Mouse (Mus musculus): ENCODE measurements around the gene Osbpl8. TPM values are rescaled to one million over a fixed set of nuclear protein-coding genes. Genes with fewer than 3 reads are reported as not detected.

Osbpl8 gene
- polyA plus RNA-seq, 1 experiment, result 16.4 TPM

DNA sequence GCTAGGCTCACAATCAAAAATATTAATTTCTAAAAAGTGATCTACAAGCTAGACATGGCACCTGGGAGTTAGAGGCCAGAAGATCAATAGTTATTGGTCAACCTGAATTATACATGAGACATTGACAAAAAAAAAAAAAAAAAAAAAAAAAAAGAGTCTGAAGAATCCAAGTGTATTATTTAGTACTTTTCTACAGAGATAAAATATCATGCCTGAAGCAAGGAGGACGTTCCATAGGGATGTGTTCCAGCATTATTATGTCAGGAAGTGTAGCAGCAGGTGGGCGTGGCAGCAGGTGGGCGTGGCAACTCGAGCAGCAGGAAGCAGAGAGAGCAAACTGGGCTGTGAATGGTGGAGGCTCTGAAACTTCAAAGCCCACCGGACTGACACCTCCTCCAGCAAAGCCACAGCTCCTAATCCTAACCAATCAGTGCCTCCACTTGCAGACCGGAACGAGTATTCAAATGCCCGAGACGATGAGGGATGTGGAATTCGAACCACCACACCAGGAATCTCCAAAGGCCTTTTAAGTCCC lies 41.6 kb upstream of the Osbpl8 start:
- Histone ChIP-seq H3K36me3 (ENCODE audit: control insufficient read depth, insufficient read depth, low read length, poor library complexity, severe bottlenecking) (no peaks in the 10 kb centered on the region), H3K4me3 (ENCODE audit: low read depth, low read length) (no peak overlapping the region), H3K9me3 (replicated peaks; ENCODE audit: control insufficient read depth, insufficient read depth, low read length, poor library complexity, severe bottlenecking) (no peaks in the 10 kb centered on the region), H3K27ac (ENCODE audit: insufficient read depth, low read length) (no peak overlapping the region), H3K9ac (ENCODE audit: low read depth, poor library complexity, severe bottlenecking) (no peak overlapping the region), H3K4me1 (ENCODE audit: control insufficient read depth, insufficient read depth, low read length) (no peaks in the 10 kb centered on the region), H3K27me3 (ENCODE audit: control insufficient read depth, insufficient read depth, low read length, poor library complexity, severe bottlenecking) (no peaks in the 10 kb centered on the region)
- TF ChIP-seq CTCF (IDR thresholded peaks at IDR 0.05; ENCODE audit: low read depth, low read length), result no peak
- TF ChIP-seq EP300 (IDR thresholded peaks at IDR 0.05; ENCODE audit: insufficient read depth, low read depth, low read length), result no peak
- no peak for TF ChIP-seq POLR2A (IDR thresholded peaks at IDR 0.05; ENCODE audit: insufficient read depth, low read length)

DNA sequence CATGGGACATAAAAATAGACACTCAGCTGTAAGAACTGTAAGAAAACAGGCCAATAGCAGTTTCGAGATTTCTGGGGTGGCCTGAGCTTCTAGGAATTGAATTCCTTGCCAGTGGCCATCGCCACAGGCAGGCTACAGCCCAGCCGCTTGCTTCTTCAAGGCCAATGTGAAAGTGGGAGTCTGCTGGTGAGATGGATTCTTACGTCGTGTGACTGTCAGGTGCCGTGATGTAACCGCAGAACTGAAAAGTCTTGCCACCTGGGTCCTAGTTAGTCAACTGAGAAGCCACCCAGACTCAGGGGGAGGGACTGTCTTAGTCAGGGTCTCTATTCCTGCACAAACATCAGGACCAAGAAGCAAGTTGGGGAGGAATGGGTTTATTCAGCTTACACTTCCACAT lies 40.4 kb upstream of the Osbpl8 start:
- Histone ChIP-seq H3K27me3 (ENCODE audit: control insufficient read depth, insufficient read depth, low read length, poor library complexity, severe bottlenecking) (no peaks in the 10 kb centered on the region; the same call in 1 of the 2 replicates), H3K27ac (ENCODE audit: insufficient read depth, low read length) (no peak overlapping the region), H3K9me3 (replicated peaks; ENCODE audit: control insufficient read depth, insufficient read depth, low read length, poor library complexity, severe bottlenecking) (no peaks in the 10 kb centered on the region), H3K9ac (ENCODE audit: low read depth, poor library complexity, severe bottlenecking) (no peak overlapping the region), H3K4me1 (ENCODE audit: control insufficient read depth, insufficient read depth, low read length) (no peaks in the 10 kb centered on the region), H3K4me3 (ENCODE audit: low read depth, low read length) (no peak overlapping the region), H3K36me3 (ENCODE audit: control insufficient read depth, insufficient read depth, low read length, poor library complexity, severe bottlenecking) (no peaks in the 10 kb centered on the region)
- no peak for TF ChIP-seq POLR2A (IDR thresholded peaks at IDR 0.05; ENCODE audit: insufficient read depth, low read length)
- TF ChIP-seq CTCF (IDR thresholded peaks at IDR 0.05; ENCODE audit: low read depth, low read length), result no peak
- no peak for TF ChIP-seq EP300 (IDR thresholded peaks at IDR 0.05; ENCODE audit: insufficient read depth, low read depth, low read length)

DNA sequence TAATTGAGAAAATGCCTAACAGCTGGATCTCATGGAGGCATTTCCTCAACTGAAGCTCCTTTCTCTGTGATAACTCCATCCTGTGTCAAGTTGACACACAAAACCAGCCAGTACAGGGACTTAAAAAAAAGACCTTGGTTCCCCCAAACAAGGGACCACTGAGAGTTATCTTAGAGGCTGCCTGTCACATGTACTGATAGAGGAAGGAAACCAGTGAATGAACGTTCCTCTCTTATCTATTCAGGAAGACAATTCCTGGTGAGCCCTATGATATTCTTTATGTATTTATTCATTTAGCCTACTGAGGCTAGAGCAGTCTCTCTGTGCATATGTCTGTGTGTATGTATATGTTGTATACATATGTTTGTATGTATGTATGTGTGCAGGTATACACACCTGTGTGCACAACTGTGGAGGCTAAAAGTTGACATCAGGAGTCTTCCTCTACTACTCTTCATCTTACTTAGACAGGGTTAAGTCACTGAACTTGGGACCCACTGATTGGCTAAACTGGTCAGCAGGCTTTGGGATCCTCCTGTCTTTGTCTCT lies 39.7 kb upstream of the Osbpl8 start:
- TF ChIP-seq EP300 (IDR thresholded peaks at IDR 0.05; ENCODE audit: insufficient read depth, low read depth, low read length), result no peak
- no peak for TF ChIP-seq POLR2A (IDR thresholded peaks at IDR 0.05; ENCODE audit: insufficient read depth, low read length)
- no peak for TF ChIP-seq CTCF (IDR thresholded peaks at IDR 0.05; ENCODE audit: low read depth, low read length)
- no peaks in the 10 kb centered on the region for H3K36me3 ChIP-seq (ENCODE audit: control insufficient read depth, insufficient read depth, low read length, poor library complexity, severe bottlenecking)
- H3K4me1 ChIP-seq (ENCODE audit: control insufficient read depth, insufficient read depth, low read length), result no peaks in the 10 kb centered on the region
- H3K4me3 ChIP-seq (ENCODE audit: low read depth, low read length), result no peak overlapping the region
- no peaks in the 10 kb centered on the region for H3K9me3 ChIP-seq (replicated peaks; ENCODE audit: control insufficient read depth, insufficient read depth, low read length, poor library complexity, severe bottlenecking)
- no peaks in the 10 kb centered on the region; the same call in 1 of the 2 replicates for H3K27me3 ChIP-seq (ENCODE audit: control insufficient read depth, insufficient read depth, low read length, poor library complexity, severe bottlenecking)
- H3K27ac ChIP-seq (ENCODE audit: insufficient read depth, low read length), result no peak overlapping the region
- H3K9ac ChIP-seq (ENCODE audit: low read depth, poor library complexity, severe bottlenecking), result no peak overlapping the region

DNA sequence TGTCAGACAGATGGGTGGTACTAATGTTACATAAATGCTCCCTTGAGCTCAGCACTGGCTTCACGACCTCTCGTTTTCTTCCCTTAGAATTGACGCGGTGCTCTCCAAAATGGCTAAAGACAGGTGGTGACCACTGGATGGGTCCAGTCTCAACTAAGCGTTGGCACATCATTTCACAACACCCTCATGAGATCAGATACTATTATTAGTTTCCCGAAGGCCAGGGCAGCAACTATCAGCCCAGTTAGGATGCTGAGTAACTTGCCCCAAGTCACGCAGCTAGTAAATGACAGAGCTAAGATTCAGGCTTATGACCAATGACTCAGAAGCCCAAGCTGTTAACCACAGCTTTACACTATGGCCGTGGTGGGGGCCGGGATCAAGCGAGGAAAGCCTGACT lies 37.2 kb upstream of the Osbpl8 start:
- Histone ChIP-seq H3K4me3 (ENCODE audit: low read depth, low read length) (no peak overlapping the region), H3K27ac (ENCODE audit: insufficient read depth, low read length) (no peak overlapping the region), H3K9ac (ENCODE audit: low read depth, poor library complexity, severe bottlenecking) (no peak overlapping the region), H3K36me3 (ENCODE audit: control insufficient read depth, insufficient read depth, low read length, poor library complexity, severe bottlenecking) (no peaks in the 10 kb centered on the region), H3K4me1 (ENCODE audit: control insufficient read depth, insufficient read depth, low read length) (no peaks in the 10 kb centered on the region), H3K9me3 (replicated peaks; ENCODE audit: control insufficient read depth, insufficient read depth, low read length, poor library complexity, severe bottlenecking) (no peaks in the 10 kb centered on the region), H3K27me3 (ENCODE audit: control insufficient read depth, insufficient read depth, low read length, poor library complexity, severe bottlenecking) (no peaks in the 10 kb centered on the region; the same call in 1 of the 2 replicates)
- TF ChIP-seq CTCF (IDR thresholded peaks at IDR 0.05; ENCODE audit: low read depth, low read length) (no peak), EP300 (IDR thresholded peaks at IDR 0.05; ENCODE audit: insufficient read depth, low read depth, low read length) (no peak), POLR2A (IDR thresholded peaks at IDR 0.05; ENCODE audit: insufficient read depth, low read length) (no peak)

DNA sequence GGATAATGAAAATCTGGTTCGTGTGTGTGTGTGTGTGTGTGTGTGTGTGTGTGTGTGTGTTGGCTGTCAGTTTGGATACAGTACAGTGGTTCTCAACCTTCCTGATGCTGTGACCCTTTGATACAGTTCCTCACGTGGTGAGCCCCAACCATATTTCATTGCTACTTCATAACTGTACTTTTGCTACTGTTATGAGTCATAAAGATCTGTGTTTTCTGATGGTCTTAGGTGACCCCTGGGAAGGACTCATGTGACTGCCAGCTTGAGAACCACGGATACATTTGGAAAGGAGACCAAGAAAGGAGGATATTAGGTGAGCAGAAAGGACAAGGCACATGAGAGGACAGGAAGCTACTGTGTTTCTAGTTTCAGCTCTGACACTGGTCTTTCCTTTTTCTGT lies 36.1 kb upstream of the Osbpl8 start:
- Histone ChIP-seq H3K9ac (ENCODE audit: low read depth, poor library complexity, severe bottlenecking) (no peak overlapping the region), H3K36me3 (ENCODE audit: control insufficient read depth, insufficient read depth, low read length, poor library complexity, severe bottlenecking) (no peaks in the 10 kb centered on the region), H3K4me3 (ENCODE audit: low read depth, low read length) (no peak overlapping the region), H3K9me3 (replicated peaks; ENCODE audit: control insufficient read depth, insufficient read depth, low read length, poor library complexity, severe bottlenecking) (no peaks in the 10 kb centered on the region), H3K27ac (ENCODE audit: insufficient read depth, low read length) (no peak overlapping the region), H3K4me1 (ENCODE audit: control insufficient read depth, insufficient read depth, low read length) (no peaks in the 10 kb centered on the region), H3K27me3 (ENCODE audit: control insufficient read depth, insufficient read depth, low read length, poor library complexity, severe bottlenecking) (no peaks in the 10 kb centered on the region; the same call in none of the 2 replicates)
- TF ChIP-seq CTCF (IDR thresholded peaks at IDR 0.05; ENCODE audit: low read depth, low read length) (no peak), EP300 (IDR thresholded peaks at IDR 0.05; ENCODE audit: insufficient read depth, low read depth, low read length) (no peak), POLR2A (IDR thresholded peaks at IDR 0.05; ENCODE audit: insufficient read depth, low read length) (no peak)

DNA sequence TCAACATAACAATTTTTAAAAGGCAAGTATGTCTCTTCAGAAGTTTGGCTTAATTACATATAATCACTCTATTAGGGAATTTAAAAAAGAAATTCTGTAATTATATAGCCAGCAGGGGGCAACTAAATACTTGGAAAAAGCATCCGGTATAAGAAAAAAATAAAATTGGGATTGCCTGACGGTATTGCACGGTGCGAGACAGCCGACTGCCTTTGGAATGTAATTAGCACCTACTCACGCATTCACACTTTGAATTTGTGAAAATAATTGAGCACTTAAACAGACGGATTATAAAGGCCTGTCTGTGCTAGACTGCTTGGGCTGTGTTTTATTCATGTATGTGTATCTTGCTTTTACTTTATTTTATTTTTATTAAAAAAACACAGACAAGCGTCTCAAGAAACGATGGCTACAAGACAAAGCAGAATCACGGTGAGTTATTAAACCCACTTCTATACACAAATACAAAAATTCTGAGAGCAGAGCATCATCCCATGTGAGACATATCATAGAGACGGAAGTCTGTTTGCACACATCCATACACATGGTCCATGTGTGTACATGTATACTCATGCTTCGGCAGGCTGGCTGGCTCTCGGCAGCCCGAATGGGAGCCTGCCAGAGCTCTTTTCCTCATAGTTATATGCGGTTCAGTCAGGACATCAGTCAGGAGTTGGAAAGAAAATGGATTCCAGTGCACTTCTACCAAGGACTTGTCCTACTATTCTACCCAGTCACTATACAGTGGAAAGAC lies 34.5 kb upstream of the Osbpl8 start:
- Histone ChIP-seq H3K4me1 (ENCODE audit: control insufficient read depth, insufficient read depth, low read length) (no peaks in the 10 kb centered on the region), H3K36me3 (ENCODE audit: control insufficient read depth, insufficient read depth, low read length, poor library complexity, severe bottlenecking) (no peaks in the 10 kb centered on the region), H3K27ac (ENCODE audit: insufficient read depth, low read length) (no peak overlapping the region), H3K9ac (ENCODE audit: low read depth, poor library complexity, severe bottlenecking) (no peak overlapping the region), H3K27me3 (ENCODE audit: control insufficient read depth, insufficient read depth, low read length, poor library complexity, severe bottlenecking) (no peaks in the 10 kb centered on the region; the same call in none of the 2 replicates), H3K9me3 (replicated peaks; ENCODE audit: control insufficient read depth, insufficient read depth, low read length, poor library complexity, severe bottlenecking) (no peaks in the 10 kb centered on the region), H3K4me3 (ENCODE audit: low read depth, low read length) (no peak overlapping the region)
- no peak for TF ChIP-seq EP300 (IDR thresholded peaks at IDR 0.05; ENCODE audit: insufficient read depth, low read depth, low read length)
- no peak for TF ChIP-seq CTCF (IDR thresholded peaks at IDR 0.05; ENCODE audit: low read depth, low read length)
- no peak for TF ChIP-seq POLR2A (IDR thresholded peaks at IDR 0.05; ENCODE audit: insufficient read depth, low read length)
